Mouse (Mus musculus) 3134 (cell line): ENCODE measurements at regions not wholly inside any gene's neighbourhood (a gene's known extent, or its start where the extent isn't known, plus 50 kb on each side); places are given as distances from the start of the nearest gene placed in this dataset.

Source experiments
- DNase-seq: peaks from one replicate; pipeline ENCODE4 v3.0.0-alpha.2; 2011; ENCODE audit warnings: low spot score; ENCODE audit not compliant: insufficient read length; ENCODE audit errors: extremely low read depth

DNA sequence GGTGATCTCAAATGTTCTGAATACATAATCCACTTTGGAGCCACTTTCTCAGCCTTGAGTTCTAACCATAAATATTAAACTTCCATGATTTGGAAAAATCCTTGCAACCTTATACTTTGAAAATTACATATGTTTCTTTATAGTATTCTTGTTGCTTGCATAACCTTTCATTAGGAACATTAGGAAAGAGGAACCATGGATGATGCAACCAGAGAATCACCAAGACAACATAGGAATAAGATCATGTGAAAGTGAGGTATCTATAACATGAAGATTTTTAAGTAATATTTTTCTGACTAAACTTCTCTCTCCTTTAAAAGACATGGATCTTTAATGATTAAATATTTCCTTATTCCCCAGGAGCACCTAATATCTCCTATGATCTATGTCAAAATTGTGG is 1057.0 kb downstream of the Pla2g4a start:
- DNase-seq, result no peak

DNA sequence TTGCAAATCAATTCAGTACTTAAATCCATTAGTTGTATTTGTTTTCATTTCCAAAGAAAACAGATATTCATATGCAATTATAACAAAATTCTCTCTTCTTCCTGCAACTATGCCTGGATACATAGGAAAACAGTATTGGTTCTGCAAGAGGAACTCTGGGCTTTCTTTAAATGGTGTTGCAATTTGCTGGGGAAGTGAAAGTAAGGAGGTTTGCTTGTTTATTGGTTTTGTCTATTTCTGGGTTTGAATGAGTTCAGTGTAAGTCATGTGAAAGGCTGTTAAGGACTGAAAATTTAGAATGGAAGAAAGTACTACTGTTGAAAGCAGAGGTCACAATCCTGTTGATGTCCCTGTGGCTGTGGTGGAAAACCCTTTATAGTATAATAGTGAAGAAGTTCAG is 1058.0 kb downstream of the Pla2g4a start:
- DNase-seq, result no peak

DNA sequence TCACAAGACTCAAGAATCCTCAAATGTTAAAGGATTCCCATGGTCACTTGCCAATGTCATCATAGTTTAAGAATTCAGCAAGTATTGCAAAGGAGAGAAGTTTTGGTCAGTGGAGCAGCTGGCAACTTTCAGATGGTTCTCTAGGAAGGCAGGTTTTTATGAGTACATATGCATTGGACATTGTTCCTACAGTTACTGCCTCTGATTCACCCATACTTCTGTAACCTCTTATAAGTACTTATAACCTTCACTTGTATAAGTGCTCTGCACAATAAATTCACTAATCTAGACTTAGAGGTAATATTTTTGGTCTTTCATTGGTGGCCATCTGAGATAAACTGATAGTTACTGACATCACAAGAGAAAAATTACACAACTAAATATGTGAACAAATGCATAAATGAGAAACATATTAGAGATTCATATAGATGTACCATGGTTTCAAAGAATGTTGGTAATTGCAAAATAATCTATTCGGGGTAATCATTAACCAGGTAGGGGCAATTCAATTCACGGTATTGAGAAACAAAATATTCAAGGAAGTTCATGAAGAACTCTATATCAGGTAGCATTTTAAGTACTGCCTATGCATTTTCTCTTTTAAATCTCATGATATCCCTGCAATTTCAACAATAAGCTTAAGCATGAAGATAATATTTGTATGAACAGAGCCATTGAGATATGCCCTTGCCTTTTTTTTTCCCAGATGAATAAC is 1059.6 kb downstream of the Pla2g4a start:
- no peak for DNase-seq

DNA sequence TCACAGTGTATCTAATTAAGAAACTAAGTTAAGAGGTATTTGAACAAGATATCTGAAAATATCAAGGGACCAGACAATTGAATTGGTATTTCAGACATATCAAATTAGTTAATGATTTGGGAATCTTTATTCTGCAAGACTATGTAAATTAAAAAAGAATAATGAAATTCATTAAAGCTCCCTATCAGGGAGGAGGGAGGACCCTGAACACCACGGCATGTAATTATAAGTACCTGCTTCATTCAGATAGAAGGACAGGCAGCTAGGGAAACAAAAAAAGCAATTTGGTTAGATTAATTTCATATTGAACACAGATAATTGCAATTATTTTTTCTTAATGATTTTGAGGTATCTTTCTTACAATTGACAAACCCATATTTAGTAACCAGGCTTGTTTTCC is 1090.3 kb downstream of the Pla2g4a start:
- no peak for DNase-seq

DNA sequence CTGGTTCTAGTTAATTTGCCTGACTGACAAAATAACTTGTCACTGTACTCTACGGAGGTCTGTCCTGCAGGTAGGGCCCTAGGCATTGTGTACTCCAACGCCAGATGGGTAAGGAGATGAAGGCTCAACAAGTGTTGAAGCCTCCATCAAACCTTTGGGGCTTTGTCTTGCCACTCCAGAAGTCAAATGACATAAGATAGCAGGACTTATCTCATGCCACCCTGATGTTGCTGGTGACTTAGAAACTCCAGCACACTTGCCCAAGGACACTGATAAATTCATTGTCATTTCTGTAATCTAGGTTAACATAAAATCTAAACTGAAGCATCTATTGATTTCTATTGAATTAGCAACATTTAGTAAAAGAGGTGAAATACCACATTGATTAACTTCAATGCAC is 1097.5 kb downstream of the Pla2g4a start:
- no peak for DNase-seq

DNA sequence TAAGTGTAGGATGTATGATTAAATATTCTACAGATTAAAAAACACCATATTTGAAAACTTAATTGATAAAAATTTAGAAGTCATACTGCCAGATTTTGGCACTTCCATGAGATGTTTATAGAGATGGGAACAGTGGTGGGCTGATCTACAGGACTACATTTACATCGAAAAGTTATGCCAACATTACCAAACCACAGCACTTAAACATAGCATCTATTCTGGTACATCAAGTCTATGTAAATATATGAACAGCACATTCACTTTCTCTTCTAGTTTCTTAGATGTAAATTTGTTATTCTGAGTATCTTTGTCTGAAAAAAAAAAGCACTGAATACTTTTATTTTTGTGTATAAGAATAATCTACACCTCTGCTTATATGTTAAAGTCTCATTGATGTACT is 1108.1 kb downstream of the Pla2g4a start:
- DNase-seq, result no peak

DNA sequence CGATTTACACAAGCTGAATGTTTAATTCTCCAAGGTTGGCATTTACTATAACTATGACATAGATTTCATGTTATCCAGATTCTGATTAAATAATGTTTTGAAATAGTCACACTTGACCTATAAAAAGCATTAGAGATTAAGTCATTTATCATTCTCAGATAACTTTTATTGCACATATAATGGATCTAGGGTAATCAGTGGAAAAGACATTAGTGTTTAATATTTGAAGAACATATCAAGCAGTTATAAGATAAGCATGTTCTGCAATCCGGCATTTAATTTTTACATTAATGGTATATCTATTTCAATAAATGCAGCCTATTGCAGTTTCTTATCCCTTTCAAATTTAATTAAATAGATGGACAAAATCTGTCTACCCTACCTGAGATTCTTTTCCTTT is 1114.5 kb downstream of the Pla2g4a start:
- no peak for DNase-seq

DNA sequence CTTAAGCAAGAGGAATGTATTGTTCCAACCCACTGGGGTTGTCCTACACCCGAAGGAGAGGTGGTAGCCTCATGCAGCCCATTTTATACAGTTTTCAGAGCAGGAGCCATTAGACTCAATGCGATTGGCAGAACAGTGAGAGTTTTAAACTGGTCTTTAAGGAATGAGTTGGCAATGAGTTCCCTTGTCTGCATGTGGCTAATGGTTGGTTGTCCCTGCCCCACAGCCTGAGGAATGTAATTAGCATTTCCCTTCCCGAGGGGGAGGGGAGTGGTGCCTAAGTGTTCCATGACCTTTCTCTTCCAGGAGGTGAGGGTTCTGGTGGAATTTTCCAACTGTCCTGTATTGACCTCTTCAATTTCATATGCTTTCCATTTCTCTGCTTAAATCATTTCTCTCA is 1137.9 kb downstream of the Pla2g4a start:
- DNase-seq, result no peak

DNA sequence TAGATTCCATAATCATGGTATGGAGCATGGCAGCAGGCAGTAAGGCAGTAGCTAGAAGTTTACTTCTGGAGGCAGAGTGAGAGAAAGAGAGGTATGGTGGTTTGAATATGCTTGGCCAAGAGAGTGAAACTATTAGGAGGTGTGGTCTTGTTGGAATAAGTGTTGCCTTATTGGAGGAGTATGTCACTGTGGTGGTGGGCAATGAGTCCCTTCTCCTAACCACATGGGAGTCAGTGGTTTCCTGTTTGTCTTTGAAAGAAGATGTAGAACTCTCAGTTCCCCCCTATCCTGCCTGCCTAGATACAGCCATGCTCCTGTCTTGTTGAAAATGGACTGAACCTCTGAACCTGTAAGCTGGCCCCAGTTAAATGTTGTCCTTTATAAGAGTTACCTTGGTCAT is 1152.4 kb downstream of the Pla2g4a start:
- DNase-seq, result no peak

DNA sequence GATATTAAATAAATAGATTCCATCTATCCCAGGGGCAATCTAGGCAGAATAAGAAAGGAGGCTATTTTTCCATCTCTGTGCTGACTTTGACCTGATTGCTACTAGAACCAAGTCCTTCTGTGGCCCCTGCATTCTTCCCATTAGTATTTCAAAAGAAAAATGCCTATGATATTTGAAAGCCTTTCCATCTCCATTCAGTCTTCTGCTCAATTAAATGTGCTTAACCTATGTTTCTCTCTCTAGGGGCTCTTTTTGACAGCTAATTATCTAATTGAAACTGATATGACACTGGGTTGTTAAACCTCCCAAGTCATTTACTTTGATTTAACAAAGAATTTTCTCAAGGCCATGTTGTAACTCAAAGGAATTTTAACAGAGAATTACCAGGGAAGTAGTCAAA is 1164.0 kb downstream of the Pla2g4a start:
- DNase-seq, result no peak

DNA sequence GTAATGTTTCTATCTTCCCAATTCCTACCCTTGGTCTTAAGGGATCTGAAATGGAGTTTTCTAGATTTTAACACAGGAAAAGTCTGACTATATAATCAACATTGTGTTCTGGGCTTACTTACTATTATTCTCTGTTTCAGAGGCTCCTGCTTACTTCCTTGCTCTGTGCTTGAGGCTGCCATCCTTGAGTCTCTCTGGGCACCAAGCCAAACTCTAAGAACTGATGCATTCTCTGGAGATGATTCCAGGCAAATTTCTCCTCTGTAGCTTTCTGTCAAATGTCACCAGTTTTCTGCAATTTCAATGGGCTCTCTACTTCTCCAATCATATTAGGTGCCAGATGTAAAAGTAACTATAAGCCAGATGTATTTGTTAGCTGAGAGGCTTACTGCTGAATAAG is 1210.3 kb downstream of the Pla2g4a start:
- no peak for DNase-seq

DNA sequence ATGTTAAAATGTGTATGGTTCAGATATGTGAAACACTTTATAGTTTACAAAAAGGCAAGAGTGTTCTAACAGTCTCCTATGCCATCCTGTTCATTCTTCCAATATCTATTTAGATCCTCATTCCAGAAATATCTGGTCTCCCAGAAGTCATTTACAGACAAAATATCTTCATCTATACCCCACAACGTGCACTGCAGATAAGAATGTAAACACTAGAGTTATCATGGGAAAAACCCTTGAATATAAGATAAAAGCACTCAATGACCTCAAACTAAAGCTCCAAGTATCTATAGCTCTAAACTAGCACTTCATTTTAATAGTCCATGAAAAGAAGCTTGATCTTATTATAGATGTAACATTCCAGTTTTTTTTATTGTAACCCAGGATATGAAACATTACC is 1239.0 kb downstream of the Pla2g4a start:
- no peak for DNase-seq

DNA sequence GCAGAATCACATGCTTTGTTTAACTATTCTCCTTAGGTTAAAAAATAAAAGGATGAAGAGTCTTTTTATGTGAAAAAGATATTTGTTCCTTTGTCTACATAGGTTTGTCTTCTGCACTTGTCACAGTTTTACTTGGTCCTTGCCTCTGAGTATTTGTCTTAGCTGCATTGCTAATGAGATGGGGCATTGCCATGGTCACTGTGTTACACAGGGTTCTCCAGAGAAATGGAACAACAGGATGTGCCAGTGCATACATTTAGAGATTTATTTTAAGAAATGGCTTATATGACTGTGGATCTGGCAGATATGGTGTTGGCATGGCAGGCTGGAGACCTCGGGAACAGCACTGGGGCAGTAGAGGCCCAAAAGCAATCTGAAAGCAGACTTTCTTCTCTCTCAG is 1239.7 kb downstream of the Pla2g4a start:
- DNase-seq, result no peak

DNA sequence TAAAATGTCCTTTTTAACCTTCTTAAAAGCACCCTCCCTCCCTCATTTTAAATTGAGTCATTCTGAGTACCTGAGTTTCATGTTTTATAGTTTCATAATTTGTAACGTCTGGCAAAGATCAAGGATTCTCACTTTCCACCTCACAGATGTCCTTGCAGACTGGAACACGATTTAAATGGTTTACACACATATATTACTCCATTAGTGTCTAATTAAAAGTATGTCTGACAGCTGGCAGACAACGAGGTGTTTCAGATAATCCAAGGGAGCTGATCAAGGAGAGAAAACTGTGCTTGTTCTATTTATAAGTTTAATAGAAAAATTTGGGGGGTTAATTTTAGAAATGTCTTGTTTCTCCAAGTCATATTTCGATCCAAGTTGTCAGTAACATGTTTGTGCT is 1240.1 kb downstream of the Pla2g4a start:
- DNase-seq, result no peak

DNA sequence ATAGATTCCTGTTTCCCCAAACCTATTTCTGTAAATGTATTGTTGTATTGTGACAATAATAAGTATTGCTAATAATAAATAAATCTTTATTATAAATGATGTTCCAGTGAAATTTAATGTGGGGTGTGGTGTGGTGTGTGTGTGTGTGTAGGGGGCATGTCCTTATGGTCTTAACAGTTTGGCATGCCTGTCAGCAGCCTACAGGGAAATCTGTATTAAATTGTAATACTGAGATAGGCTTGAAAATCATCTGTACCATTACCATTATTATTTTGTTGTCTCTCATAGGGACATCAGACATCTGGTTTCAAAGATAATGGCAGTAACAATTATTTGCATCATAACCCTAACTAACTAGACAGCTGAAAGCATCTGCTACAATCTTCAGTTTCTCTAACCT is 1253.0 kb downstream of the Pla2g4a start:
- DNase-seq, result no peak

DNA sequence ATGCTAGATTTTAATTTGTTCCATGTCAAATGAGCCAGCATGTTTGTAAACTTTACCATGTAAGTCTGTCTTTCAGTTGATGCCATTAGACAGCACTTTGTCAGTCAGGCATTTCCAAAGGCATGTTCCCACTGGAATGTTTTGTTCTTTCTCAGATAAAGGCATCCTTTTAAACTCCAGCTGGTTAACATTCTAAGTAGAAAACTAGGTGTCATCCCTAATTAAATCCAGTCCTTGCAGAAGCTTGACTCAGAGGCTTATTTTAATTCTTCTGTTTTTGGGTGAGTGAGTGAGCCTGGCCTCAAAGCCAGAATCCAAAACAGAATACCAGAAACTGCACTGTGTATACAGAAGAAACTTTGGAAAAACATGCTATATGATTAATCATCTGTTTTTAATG is 1253.4 kb downstream of the Pla2g4a start:
- DNase-seq, result no peak

DNA sequence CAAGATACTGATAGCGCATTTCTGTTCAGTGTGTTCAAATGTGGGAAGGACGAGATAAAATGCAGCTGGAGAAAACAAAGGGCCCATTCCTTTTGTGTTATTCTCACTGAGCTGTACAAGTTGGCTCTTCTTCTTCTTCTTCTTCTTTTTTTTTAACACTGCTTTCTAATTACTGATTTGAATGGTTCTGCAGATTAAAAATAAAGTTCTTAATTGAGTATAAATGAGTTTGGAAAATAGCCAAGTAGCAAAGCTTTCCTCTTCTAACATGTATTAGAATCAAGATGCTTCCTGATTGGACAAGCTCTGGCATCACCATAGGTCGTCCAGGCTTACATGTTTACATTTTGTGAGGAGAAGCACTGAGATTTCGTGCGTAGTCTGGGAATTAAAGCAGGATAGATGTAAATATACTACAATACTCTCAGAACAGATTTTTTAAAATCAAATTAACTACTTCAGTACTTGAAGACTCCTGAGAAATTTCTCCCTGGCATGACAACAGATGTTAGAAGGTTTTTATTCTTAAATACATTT is 1254.8 kb downstream of the Pla2g4a start:
- no peak for DNase-seq

DNA sequence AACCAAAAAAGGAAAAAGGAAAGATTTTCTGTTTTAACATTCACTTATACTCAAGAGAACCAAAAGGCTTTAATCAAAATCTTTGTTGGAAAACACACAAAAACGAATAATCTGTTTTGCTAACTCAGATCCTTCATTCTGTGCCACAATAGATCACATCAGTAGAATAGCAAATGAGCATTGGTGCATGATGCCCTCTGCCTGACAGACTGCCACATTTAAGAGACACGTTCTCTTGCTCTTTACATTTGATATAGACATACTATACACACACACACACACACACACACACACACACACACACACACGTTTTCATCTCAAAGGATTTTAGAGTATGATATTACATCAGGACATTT is 1260.5 kb downstream of the Pla2g4a start:
- no peak for DNase-seq

DNA sequence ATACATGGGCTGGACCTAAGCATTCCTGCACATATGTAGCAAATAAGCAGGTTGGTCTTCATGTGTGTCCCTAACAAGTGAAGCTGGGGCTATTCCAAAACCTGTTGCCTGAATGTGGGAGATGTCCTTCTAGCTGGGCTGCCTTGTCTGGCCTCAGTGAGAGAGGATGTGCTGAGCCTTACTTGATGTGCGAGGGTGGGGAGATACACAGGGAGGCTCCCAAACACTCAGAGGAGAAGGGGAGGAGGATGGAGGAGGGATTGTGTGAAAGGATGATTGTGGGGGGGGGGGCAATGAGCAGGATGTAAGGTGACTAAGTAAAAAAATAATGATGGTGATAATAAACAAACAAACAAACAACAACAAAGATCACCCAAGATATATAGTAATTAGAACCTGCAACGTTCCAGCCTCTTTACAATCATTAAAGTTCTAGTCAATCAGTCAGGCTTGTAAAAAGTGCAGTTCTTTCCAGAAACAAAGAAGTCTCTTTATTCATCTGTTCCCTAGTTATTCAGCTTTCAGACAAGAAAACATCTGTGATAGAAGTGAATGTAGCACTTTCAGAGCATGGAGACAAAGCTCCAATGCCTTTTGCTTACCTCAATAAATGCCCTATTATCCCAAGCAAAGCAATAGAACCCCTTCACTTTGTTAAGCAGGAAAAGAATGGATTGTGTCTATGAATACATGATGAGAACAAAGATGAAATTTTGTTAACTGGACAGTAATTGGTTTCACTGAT is 1261.1 kb downstream of the Pla2g4a start:
- DNase-seq, result no peak

DNA sequence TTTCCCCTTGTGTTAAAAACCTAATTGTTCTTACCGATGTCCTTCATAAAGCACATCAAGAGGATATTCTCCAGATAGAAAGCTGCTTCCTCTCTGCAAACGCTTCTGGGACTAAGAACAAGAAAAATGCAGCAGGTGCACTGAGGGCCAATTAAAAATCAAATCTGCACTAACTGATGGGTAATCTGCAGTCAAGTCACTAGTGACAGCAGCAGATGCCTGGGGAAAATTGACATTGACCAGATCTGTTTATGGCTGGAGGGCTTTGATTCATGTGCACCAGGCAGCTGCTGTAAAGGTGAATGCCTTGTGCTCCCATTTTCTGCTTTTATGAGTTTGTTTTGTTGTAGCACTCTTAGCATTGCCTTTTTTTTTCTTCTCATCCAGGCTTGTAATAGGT is 1271.0 kb downstream of the Pla2g4a start:
- no peak for DNase-seq

DNA sequence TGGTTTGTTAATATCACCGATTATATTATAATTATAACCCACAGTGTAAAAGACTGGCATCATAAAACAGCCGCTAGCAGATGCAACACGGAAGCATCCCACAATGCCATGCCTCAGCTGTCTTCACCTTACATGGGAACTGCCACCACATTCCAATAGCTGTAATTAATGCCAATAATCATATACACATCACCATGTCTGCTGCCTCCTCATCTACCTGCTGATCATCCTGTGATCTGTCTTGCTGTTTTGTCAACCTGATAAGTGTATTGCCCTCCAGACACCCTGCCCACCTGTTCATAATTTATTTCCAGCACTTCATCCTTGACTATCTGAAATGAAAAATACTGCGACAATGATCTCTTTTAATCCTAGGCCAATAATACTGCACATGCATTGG is 1271.5 kb downstream of the Pla2g4a start:
- no peak for DNase-seq

DNA sequence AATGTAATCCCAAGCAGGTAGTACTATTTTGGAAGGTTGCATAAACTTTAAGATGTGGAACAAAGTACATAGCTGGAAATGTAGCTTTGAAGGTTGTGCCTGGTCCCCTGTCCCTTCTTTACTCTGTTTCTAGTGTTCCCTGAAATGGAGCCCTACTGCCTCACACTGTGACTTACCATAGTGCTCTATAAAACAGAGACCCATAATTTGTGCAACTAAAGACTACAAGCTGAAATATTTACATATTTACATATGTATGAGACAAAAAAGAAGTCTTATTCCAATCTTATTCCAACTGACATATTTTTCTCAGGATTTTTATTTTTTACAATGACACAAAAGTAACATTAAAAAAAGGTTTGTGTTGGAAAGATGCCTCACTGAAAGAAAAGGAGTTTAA is 1285.6 kb downstream of the Pla2g4a start:
- DNase-seq, result no peak
